Mouse (Mus musculus) midbrain, postnatal 0 days (tissue): ENCODE measurements around the gene 3300002I08Rik. TPM values are rescaled to one million over a fixed set of nuclear protein-coding genes. Genes with fewer than 3 reads are reported as not detected.
"Not testable (repeated sequence)": the region's sequence is repeated elsewhere in the genome, so short reads cannot be mapped to it uniquely, and the experiment has no call there.

ENCODE experiments used
- ATAC-seq: fragments of 200-750 bp; cut with Nextera tagmentation; 2 replicates; pipeline ENCODE4 v1.8.0; 2017; ENCODE audit warnings: moderate number of reproducible peaks, mild to moderate bottlenecking, moderate TSS enrichment, moderate library complexity; ENCODE audit not compliant: low FRiP score
- DNase-seq: peaks from one replicate; pipeline ENCODE4 v3.0.0-alpha.2; 2015; ENCODE audit warnings: low spot score
- H3K27ac ChIP-seq: fragments of 300-500 bp; sonication (generic); 2 replicates; pipeline ENCODE4 v1.5.1; 2014; ENCODE audit warnings: low read depth, mild to moderate bottlenecking, low read length, mixed read lengths
- H3K27me3 ChIP-seq: fragments of 300-500 bp; sonication (generic); 2 replicates; pipeline ENCODE4 v1.6.1; 2014; ENCODE audit warnings: low read length, control low read depth, mixed read lengths; ENCODE audit not compliant: insufficient read depth
- H3K36me3 ChIP-seq: fragments of 300-500 bp; sonication (generic); 2 replicates; pipeline ENCODE4 v1.6.1; 2014; ENCODE audit warnings: low read length, control low read depth, mixed read lengths; ENCODE audit not compliant: insufficient read depth
- H3K4me1 ChIP-seq: fragments of 300-500 bp; sonication (generic); 2 replicates; pipeline ENCODE4 v1.6.1; 2014; ENCODE audit warnings: mild to moderate bottlenecking, control low read depth, antibody characterized with exemption, low read length, mixed read lengths; ENCODE audit not compliant: insufficient read depth
- H3K4me2 ChIP-seq: fragments of 300-500 bp; sonication (generic); 2 replicates; pipeline ENCODE4 v1.6.1; 2014; ENCODE audit warnings: low read depth, mild to moderate bottlenecking, low read length, mixed read lengths; ENCODE audit not compliant: poor library complexity, severe bottlenecking
- H3K4me3 ChIP-seq: fragments of 300-500 bp; sonication (generic); 2 replicates; pipeline ENCODE4 v1.5.1; 2014; ENCODE audit warnings: low read depth, mild to moderate bottlenecking, low read length, moderate library complexity
- H3K9ac ChIP-seq: fragments of 300-500 bp; sonication (generic); replicated peaks from 2 replicates; pipeline ENCODE4 v1.6.1; 2014; ENCODE audit warnings: mild to moderate bottlenecking, low read length, moderate library complexity, mixed read lengths; ENCODE audit not compliant: poor library complexity, severe bottlenecking
- H3K9me3 ChIP-seq: fragments of 300-500 bp; sonication (generic); 2 replicates; pipeline ENCODE4 v1.6.1; 2016; ENCODE audit warnings: low read length, control low read depth
- CTCF ChIP-seq: IDR thresholded peaks from 2 replicates; pipeline ENCODE4 v1.5.1; 2016; ENCODE audit warnings: antibody characterized with exemption, mild to moderate bottlenecking
- WGBS: fragments of 180-500 bp; shearing (Covaris S2); extraction: QIAGEN DNeasy Blood & Tissue Kit; methylation state at CpG from one replicate; pipeline ENCODE4 v1.1.7; 2014; 5-methylcytosine and 5-hydroxymethylcytosine counted together
- polyA plus RNA-seq: library from polyadenylated mRNA; unstranded; fragments of >200 nt; fragmentation: Nextera tagmentation; extraction: Ambion mirVana; gene quantifications from 2 replicates; pipeline ENCODE4 v1.2.1, GENCODE M21; 2015
- total RNA-seq: library from RNA; depleted of rRNA; stranded (reverse); fragments of >200 nt; gene quantifications from 2 replicates; pipeline ENCODE4 v1.2.3, GENCODE M21; 2014; rRNA removed

Gene 3300002I08Rik
- total RNA-seq: 11.5 and 13.0 TPM in 2 replicates
- 10.9 and 13.5 TPM in 2 replicates for polyA plus RNA-seq

GRCm38 (mm10) chr2:150362113-150362877, at the start of gene 3300002I08Rik:
Gene 3300002I08Rik, minus strand, starts transcription at chr2:150362765.
- peak; percentile 93 for DNase-seq
- WGBS: under 1% methylated on average over 14 of the region's 17 CpGs
- peak within 1 kb of the TSS; percentile 88 for H3K27ac ChIP-seq

GRCm38 (mm10) chr2:150412146-150412545, 49.6 kb upstream of the 3300002I08Rik start:
- H3K9ac ChIP-seq, H3K36me3 ChIP-seq, H3K27ac ChIP-seq, ATAC-seq, DNase-seq, H3K27me3 ChIP-seq, H3K4me2 ChIP-seq, H3K4me1 ChIP-seq, H3K4me3 ChIP-seq: not testable (repeated sequence)
- 95% methylated on average over 17 of the region's 17 CpGs for WGBS
- peaks cover 10% of the 10 kb centered on the region; the same call in 1 of the 2 replicates for H3K9me3 ChIP-seq

More at GRCm38 (mm10) chr2:150362113-150362877, at the start of gene 3300002I08Rik:
- ATAC-seq: peak; percentile 97
- H3K27me3 ChIP-seq, H3K9me3 ChIP-seq, H3K4me1 ChIP-seq, H3K36me3 ChIP-seq: not testable (repeated sequence)
- Histone ChIP-seq H3K9ac (peak within 1 kb of the TSS; percentile 81), H3K4me2 (peak within 1 kb of the TSS; percentile 51), H3K4me3 (peak within 1 kb of the TSS; percentile 58)

- no peak overlapping the region for H3K4me3 ChIP-seq
- H3K4me1 ChIP-seq: no peaks in the 10 kb centered on the region
- WGBS: 86% methylated on average over 1 of the region's 1 CpGs
- DNase-seq: no peak
- H3K9me3 ChIP-seq: no peaks in the 10 kb centered on the region
- ATAC-seq: no peak
- no peak overlapping the region for H3K9ac ChIP-seq
- no peak overlapping the region for H3K4me2 ChIP-seq
- no peak overlapping the region for H3K27ac ChIP-seq
- no peaks in the 10 kb centered on the region for H3K27me3 ChIP-seq
- no peak for TF ChIP-seq CTCF
- no peaks in the 10 kb centered on the region for H3K36me3 ChIP-seq
Measured at GRCm38 (mm10) chr2:150390198-150390597, 27.6 kb upstream of the 3300002I08Rik start.

GRCm38 (mm10) chr2:150385553-150386106, 23.1 kb upstream of the 3300002I08Rik start:
- not testable (repeated sequence) for H3K27me3 ChIP-seq, H3K4me3 ChIP-seq, H3K9ac ChIP-seq, H3K4me2 ChIP-seq, H3K9me3 ChIP-seq, H3K36me3 ChIP-seq, ATAC-seq, DNase-seq, H3K27ac ChIP-seq, H3K4me1 ChIP-seq
- WGBS: 94% methylated on average over 19 of the region's 19 CpGs

GRCm38 (mm10) chr2:150362878-150363229, 289 bp upstream of the 3300002I08Rik start:
- Histone ChIP-seq H3K4me3 (peak overlapping the region; percentile 58), H3K4me2 (peak overlapping the region; percentile 51), H3K4me1 (no peaks in the 10 kb centered on the region), H3K27ac (no peak overlapping the region), H3K9ac (peak overlapping the region; percentile 81; the same call in 1 of the 2 replicates), H3K9me3 (no peaks in the 10 kb centered on the region), H3K36me3 (no peaks in the 10 kb centered on the region), H3K27me3 (no peaks in the 10 kb centered on the region)
- TF ChIP-seq CTCF: no peak
- ATAC-seq (no peak; the same call in 1 of the 2 replicates), DNase-seq (no peak)
- WGBS: 20% methylated on average over 4 of the region's 4 CpGs

- not testable (repeated sequence) for DNase-seq
Measured at GRCm38 (mm10) chr2:150357136-150357535, 5.4 kb downstream of the 3300002I08Rik start.

More at GRCm38 (mm10) chr2:150357136-150357535, 5.4 kb downstream of the 3300002I08Rik start:
- H3K4me3 ChIP-seq, H3K4me1 ChIP-seq, H3K27me3 ChIP-seq, H3K9me3 ChIP-seq, H3K9ac ChIP-seq, H3K4me2 ChIP-seq, H3K36me3 ChIP-seq, H3K27ac ChIP-seq, ATAC-seq: not testable (repeated sequence)
